In the genomic region with DNA sequence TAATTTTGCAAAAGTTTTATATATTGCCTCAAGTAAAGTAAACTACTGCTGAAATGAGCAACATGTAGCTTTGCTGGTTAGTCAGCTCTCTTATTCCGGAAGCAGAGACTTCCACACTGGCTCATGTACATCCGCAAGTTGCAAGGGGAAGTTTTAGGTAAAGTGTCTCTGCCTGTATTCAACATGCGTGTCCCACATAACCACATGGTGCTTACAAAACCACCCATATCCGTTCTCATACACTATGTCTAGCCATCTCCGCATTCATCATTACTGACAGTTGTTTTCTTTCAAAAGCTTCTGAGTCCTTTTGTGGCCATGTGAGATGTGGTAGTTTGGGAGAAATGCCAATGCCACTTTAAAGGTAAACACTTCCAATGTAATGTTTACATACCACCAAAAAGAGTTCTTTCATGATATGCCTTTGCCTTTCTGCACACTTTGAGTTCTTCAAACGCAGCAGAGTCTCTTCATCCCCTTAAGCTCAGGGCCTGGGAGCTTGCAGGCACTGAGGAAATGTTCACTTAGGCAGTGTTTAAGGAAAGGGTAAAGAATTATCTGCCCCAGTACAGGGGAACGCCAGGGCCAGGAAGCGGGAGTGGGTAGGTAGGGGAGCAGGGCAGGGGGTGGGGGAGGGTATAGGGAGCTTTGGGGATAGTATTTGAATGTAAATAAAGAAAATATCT, we compare ENCODE assay signal across 9 mouse cellular contexts.
DNase-seq lines count a peak whose midpoint lies in the region; ATAC-seq lines count a peak whose summit lies in the region.
"Had no signal": no experiment of that assay in that cellular context is flagged by ENCODE, and none has a peak within 500 bp of the region (broad histone marks: within the 10 kb centered on the region; RNA-seq: fewer than 3 reads in every experiment).

No protein-coding gene starts in this region.

- H3K27me3 ChIP-seq in embryonic facial prominence, embryonic 14.5 days (replicated peaks; ENCODE audit: control insufficient read depth, insufficient read depth, low read length), result no peaks in the 10 kb centered on the region
- H3K27me3 ChIP-seq in embryonic facial prominence, embryonic 10.5 days (replicated peaks; ENCODE audit: low read depth, poor library complexity, severe bottlenecking), result no peaks in the 10 kb centered on the region
- no peaks in the 10 kb centered on the region for H3K27me3 ChIP-seq in stomach, embryonic 15.5 days (replicated peaks)
- H3K27me3 ChIP-seq in midbrain, embryonic 10.5 days (ENCODE audit: low read depth, poor library complexity, severe bottlenecking), result no peaks in the 10 kb centered on the region
- H3K27me3 ChIP-seq in neural tube, embryonic 15.5 days (replicated peaks), result no peaks in the 10 kb centered on the region

- no peak overlapping the region for H3K4me2 ChIP-seq in embryonic facial prominence, embryonic 14.5 days (ENCODE audit: low read depth, low read length)
- no peak overlapping the region for H3K4me2 ChIP-seq in stomach, embryonic 15.5 days
- no peak overlapping the region for H3K4me2 ChIP-seq in neural tube, embryonic 15.5 days

- H3K9me3 ChIP-seq in embryonic facial prominence, embryonic 14.5 days (ENCODE audit: control insufficient read depth, low read length), result no peaks in the 10 kb centered on the region
- H3K9me3 ChIP-seq in embryonic facial prominence, embryonic 10.5 days, result no peaks in the 10 kb centered on the region
- H3K9me3 ChIP-seq in stomach, embryonic 15.5 days, result no peaks in the 10 kb centered on the region
- no peaks in the 10 kb centered on the region for H3K9me3 ChIP-seq in midbrain, embryonic 10.5 days (replicated peaks)
- H3K9me3 ChIP-seq in neural tube, embryonic 15.5 days (replicated peaks), result no peaks in the 10 kb centered on the region

- H3K27ac ChIP-seq in embryonic facial prominence, embryonic 14.5 days (replicated peaks; ENCODE audit: low read depth, low read length), result no peak overlapping the region
- H3K27ac ChIP-seq in embryonic facial prominence, embryonic 10.5 days (replicated peaks), result no peak overlapping the region
- peak overlapping the region; percentile 26; the same call in 1 of the 2 replicates for H3K27ac ChIP-seq in stomach, embryonic 15.5 days
- H3K27ac ChIP-seq in midbrain, embryonic 10.5 days (replicated peaks), result no peak overlapping the region
- no peak overlapping the region for H3K27ac ChIP-seq in neural tube, embryonic 15.5 days (replicated peaks)

- H3K9ac ChIP-seq in embryonic facial prominence, embryonic 14.5 days (ENCODE audit: low read depth, low read length), result no peak overlapping the region
- no peak overlapping the region for H3K9ac ChIP-seq in stomach, embryonic 15.5 days
- H3K9ac ChIP-seq in neural tube, embryonic 15.5 days (replicated peaks), result no peak overlapping the region

- H3K4me1 ChIP-seq in embryonic facial prominence, embryonic 14.5 days (ENCODE audit: control insufficient read depth, insufficient read depth, low read length), result no peaks in the 10 kb centered on the region
- H3K4me1 ChIP-seq in embryonic facial prominence, embryonic 10.5 days, result no peaks in the 10 kb centered on the region
- H3K4me1 ChIP-seq in stomach, embryonic 15.5 days, result no peaks in the 10 kb centered on the region
- H3K4me1 ChIP-seq in midbrain, embryonic 10.5 days, result no peaks in the 10 kb centered on the region
- H3K4me1 ChIP-seq in neural tube, embryonic 15.5 days, result no peaks in the 10 kb centered on the region

- ATAC-seq in embryonic facial prominence, embryonic 14.5 days (ENCODE audit: low read depth), result no peak
- ATAC-seq in stomach, embryonic 15.5 days (ENCODE audit: insufficient read depth, low FRiP score, low read depth), result peak; percentile 63; the same call in 1 of the 2 replicates
- no peak for ATAC-seq in neural tube, embryonic 15.5 days (ENCODE audit: low FRiP score)

- H3K4me3 ChIP-seq in embryonic facial prominence, embryonic 14.5 days (ENCODE audit: low read depth, low read length), result no peak overlapping the region
- H3K4me3 ChIP-seq in embryonic facial prominence, embryonic 10.5 days, result no peak overlapping the region
- no peak overlapping the region for H3K4me3 ChIP-seq in stomach, embryonic 15.5 days (replicated peaks)
- H3K4me3 ChIP-seq in midbrain, embryonic 10.5 days, result no peak overlapping the region
- no peak overlapping the region for H3K4me3 ChIP-seq in neural tube, embryonic 15.5 days (replicated peaks)

- 64% methylated on average over 8 of the region's 8 CpGs for WGBS in embryonic facial prominence, embryonic 14.5 days
- 80% methylated on average over 8 of the region's 8 CpGs for WGBS in embryonic facial prominence, embryonic 10.5 days
- 24% methylated on average over 8 of the region's 8 CpGs for WGBS in stomach, embryonic 15.5 days
- whole genome bisulfite sequencing in midbrain, embryonic 10.5 days, result 89% methylated on average over 8 of the region's 8 CpGs
- WGBS in neural tube, embryonic 15.5 days, result 84% methylated on average over 8 of the region's 8 CpGs

- H3K36me3 ChIP-seq in embryonic facial prominence, embryonic 14.5 days (ENCODE audit: control insufficient read depth, insufficient read depth, low read length), result no peaks in the 10 kb centered on the region
- no peaks in the 10 kb centered on the region for H3K36me3 ChIP-seq in embryonic facial prominence, embryonic 10.5 days (replicated peaks)
- no peaks in the 10 kb centered on the region for H3K36me3 ChIP-seq in stomach, embryonic 15.5 days
- no peaks in the 10 kb centered on the region for H3K36me3 ChIP-seq in midbrain, embryonic 10.5 days
- no peaks in the 10 kb centered on the region for H3K36me3 ChIP-seq in neural tube, embryonic 15.5 days

- DNase-seq in embryonic facial prominence, embryonic 14.5 days (ENCODE audit: low spot score), result peak; percentile 14
- no peak for DNase-seq in embryonic facial prominence, embryonic 10.5 days (ENCODE audit: low spot score)
- DNase-seq in T-cell, adult 2 months (ENCODE audit: low spot score), result peak; percentile 78
- peak; percentile 5 for DNase-seq in lung, postnatal 14 days
- DNase-seq in midbrain, embryonic 10.5 days (ENCODE audit: low spot score), result no peak
- no peak for DNase-seq in retina, postnatal 1 day
- DNase-seq: cerebellum, adult 11 months had no signal

Comparison
In these comparisons a context has a peak if more than half of its experiments do, and no peak if none do; other contexts are left out.
1. DNase-seq: peak in embryonic facial prominence, embryonic 14.5 days (single experiment), T-cell, adult 2 months (single experiment) and lung, postnatal 14 days (single experiment); none in embryonic facial prominence, embryonic 10.5 days (single experiment), midbrain, embryonic 10.5 days (single experiment) and retina, postnatal 1 day (single experiment).